Mouse (Mus musculus) kidney, postnatal 0 days (tissue): ENCODE data around the gene Fam20a. TPM values are rescaled to one million over a fixed set of nuclear protein-coding genes. Genes with fewer than 3 reads are reported as not detected.

ENCODE experiments used
- ATAC-seq: fragments of 200-750 bp; cut with Nextera tagmentation; replicated peaks from 2 replicates; pipeline ENCODE4 v1.8.0; 2017; ENCODE audit warnings: low read depth, moderate number of reproducible peaks, moderate TSS enrichment, moderate library complexity; ENCODE audit not compliant: low FRiP score
- DNase-seq: peaks from one replicate; pipeline ENCODE4 v3.0.0-alpha.2; 2016; ENCODE audit warnings: low spot score
- H3K27ac ChIP-seq: fragments of 300-500 bp; sonication (generic); 2 replicates; pipeline ENCODE4 v1.5.1; 2014; ENCODE audit warnings: mild to moderate bottlenecking
- H3K27me3 ChIP-seq: fragments of 300-500 bp; sonication (generic); 2 replicates; pipeline ENCODE4 v1.6.1; 2014; ENCODE audit warnings: low read length, mixed read lengths; ENCODE audit not compliant: insufficient read depth
- H3K36me3 ChIP-seq: fragments of 300-500 bp; sonication (generic); 2 replicates; pipeline ENCODE4 v1.6.1; 2014; ENCODE audit warnings: low read length, mixed read lengths; ENCODE audit not compliant: insufficient read depth
- H3K4me1 ChIP-seq: fragments of 300-500 bp; sonication (generic); replicated peaks from 2 replicates; pipeline ENCODE4 v1.6.1; 2014; ENCODE audit warnings: antibody characterized with exemption, low read length, mixed read lengths; ENCODE audit not compliant: insufficient read depth
- H3K4me2 ChIP-seq: fragments of 300-500 bp; sonication (generic); 2 replicates; pipeline ENCODE4 v1.6.1; 2014; ENCODE audit warnings: mild to moderate bottlenecking, low read length, moderate library complexity, mixed read lengths
- H3K4me3 ChIP-seq: fragments of 300-500 bp; sonication (generic); replicated peaks from 2 replicates; pipeline ENCODE4 v1.5.1; 2014; ENCODE audit warnings: low read depth, low read length
- H3K9ac ChIP-seq: fragments of 300-500 bp; sonication (generic); 2 replicates; pipeline ENCODE4 v1.6.1; 2014; ENCODE audit warnings: low read depth, low read length
- H3K9me3 ChIP-seq: fragments of 300-500 bp; sonication (generic); replicated peaks from 2 replicates; pipeline ENCODE4 v1.6.1; 2016; ENCODE audit warnings: low read length, inconsistent platforms, mixed read lengths
- CTCF ChIP-seq: IDR thresholded peaks from 2 replicates; pipeline ENCODE4 v1.5.1; 2016; ENCODE audit warnings: antibody characterized with exemption, low read depth, mild to moderate bottlenecking, moderate library complexity
- WGBS: fragments of 180-500 bp; shearing (Covaris S2); extraction: QIAGEN DNeasy Blood & Tissue Kit; methylation state at CpG from one replicate; pipeline ENCODE4 v1.1.7; 2014; 5-methylcytosine and 5-hydroxymethylcytosine counted together
- polyA plus RNA-seq: library from polyadenylated mRNA; unstranded; fragments of >200 nt; fragmentation: Nextera tagmentation; extraction: Ambion mirVana; gene quantifications from 2 replicates; pipeline ENCODE4 v1.2.1, GENCODE M21; 2015

The Fam20a gene
- polyA plus RNA-seq, 1 experiment from 2014 or later = 5.8 TPM

DNA sequence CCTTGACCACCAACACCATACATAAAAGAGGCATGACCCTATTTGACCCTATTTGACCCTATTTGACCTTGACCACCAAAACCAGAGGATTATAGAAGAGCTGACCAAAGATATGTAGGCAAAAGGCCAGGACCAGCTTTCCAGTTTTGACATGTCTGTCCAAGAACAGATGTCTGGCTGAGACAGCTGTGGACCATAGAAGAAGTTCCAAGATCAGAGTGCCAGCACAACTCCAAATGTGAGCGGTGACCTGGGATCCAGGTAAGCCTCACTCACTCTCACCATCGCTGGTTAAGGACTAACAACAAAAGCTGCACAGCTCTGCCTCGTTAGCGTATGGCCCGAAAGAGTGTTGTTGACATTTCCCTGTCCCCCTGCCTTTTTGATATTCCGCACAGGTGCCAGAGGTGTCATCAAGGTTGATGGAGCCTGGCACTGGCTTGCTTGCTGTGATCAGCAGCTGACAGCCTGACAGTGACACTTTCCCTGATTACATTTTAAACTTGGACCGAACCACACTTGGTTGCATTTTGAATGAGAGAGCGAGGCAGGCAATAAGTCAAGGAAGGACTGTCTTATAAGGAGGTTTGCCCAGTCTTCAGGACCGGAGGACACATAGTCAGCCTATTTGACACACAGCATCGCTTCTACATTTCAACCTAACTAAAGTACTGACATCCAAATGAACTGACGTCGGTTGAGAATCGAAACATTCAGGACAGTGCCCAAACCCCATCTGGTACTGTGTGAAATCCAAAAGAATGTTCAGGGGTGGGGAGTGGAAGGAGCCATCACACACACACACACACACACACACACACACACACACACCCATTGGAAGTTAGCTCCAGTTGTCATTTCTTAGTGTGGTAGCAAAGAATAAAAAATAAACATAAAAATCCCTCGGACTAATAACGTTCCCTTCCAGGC, 3.8 kb downstream of the Fam20a start:
- H3K9me3 ChIP-seq = no peaks in the 10 kb centered on the region
- no peaks in the 10 kb centered on the region for H3K36me3 ChIP-seq
- ATAC-seq (no peak), DNase-seq (no peak)
- no peak overlapping the region for H3K4me3 ChIP-seq
- WGBS = 87% methylated on average over 15 of the region's 15 CpGs
- no peak overlapping the region for H3K27ac ChIP-seq
- no peak for TF ChIP-seq CTCF
- no peak overlapping the region for H3K4me2 ChIP-seq
- peaks cover 12% of the 10 kb centered on the region; the same call in 1 of the 2 replicates for H3K4me1 ChIP-seq
- no peak overlapping the region for H3K9ac ChIP-seq
- H3K27me3 ChIP-seq = no peaks in the 10 kb centered on the region

DNA sequence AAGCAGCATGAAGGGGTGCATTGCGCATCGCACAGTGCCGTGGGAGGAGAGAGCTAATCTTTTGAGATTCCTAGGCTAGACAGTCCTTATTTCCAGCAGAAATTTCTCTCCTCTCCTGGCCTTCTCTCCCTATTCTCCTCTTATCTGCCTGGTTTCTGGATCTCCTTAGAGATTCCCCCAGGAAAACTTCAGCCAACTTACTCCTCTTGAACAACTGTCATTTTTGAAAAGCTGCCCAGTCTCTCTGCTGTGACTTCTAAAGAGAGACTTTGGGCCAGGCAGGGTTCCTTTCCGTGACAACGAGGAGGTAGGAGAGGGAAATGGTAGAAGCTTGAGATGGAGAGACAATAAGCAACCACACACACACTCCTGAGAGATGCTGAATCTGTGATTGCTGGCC, 4.6 kb downstream of the Fam20a start:
- no peak overlapping the region for H3K4me3 ChIP-seq
- no peaks in the 10 kb centered on the region for H3K27me3 ChIP-seq
- no peak for DNase-seq
- no peak overlapping the region for H3K27ac ChIP-seq
- peaks cover 11% of the 10 kb centered on the region; the same call in 1 of the 2 replicates for H3K4me1 ChIP-seq
- H3K9ac ChIP-seq = no peak overlapping the region
- no peaks in the 10 kb centered on the region for H3K36me3 ChIP-seq
- ATAC-seq = no peak
- WGBS = 90% methylated on average over 5 of the region's 5 CpGs
- no peaks in the 10 kb centered on the region for H3K9me3 ChIP-seq
- H3K4me2 ChIP-seq = no peak overlapping the region
- no peak for TF ChIP-seq CTCF

GRCm38 (mm10) chr11:109716981-109717380, 5.1 kb downstream of the Fam20a start:
- Histone ChIP-seq H3K27me3 (no peaks in the 10 kb centered on the region), H3K4me3 (no peak overlapping the region), H3K4me1 (peaks cover 6% of the 10 kb centered on the region; the same call in 1 of the 2 replicates), H3K9ac (no peak overlapping the region), H3K9me3 (no peaks in the 10 kb centered on the region), H3K36me3 (no peaks in the 10 kb centered on the region), H3K4me2 (no peak overlapping the region), H3K27ac (no peak overlapping the region)
- no peak for ATAC-seq
- WGBS = 74% methylated on average over 7 of the region's 7 CpGs
- TF ChIP-seq CTCF = no peak
- DNase-seq = no peak

DNA sequence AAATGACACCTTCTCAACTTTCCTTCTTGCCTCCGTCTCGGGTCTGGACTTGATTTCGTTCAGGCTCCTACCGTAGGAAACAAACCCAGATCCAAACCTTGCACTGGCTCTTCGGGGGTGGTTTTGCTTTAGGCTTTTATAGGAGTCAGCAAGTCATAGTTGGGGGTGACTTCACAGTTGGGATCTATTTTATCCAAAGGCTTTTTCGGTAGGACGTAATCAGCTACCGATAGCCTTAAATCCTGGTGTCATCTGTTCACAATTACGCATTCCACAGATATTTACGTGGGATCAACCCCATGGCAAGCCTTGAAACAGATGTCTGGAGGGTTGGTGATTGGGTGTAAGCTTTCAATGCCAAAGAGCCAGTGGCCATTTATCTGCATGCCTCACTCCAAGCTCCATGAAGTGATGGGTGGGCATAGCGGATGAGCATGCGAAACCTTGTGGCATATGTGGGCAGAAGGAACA, 6.7 kb downstream of the Fam20a start:
- no peaks in the 10 kb centered on the region for H3K4me1 ChIP-seq
- no peaks in the 10 kb centered on the region for H3K27me3 ChIP-seq
- no peak for DNase-seq
- H3K9me3 ChIP-seq = no peaks in the 10 kb centered on the region
- no peak for ATAC-seq
- H3K4me3 ChIP-seq = no peak overlapping the region
- H3K4me2 ChIP-seq = no peak overlapping the region
- H3K36me3 ChIP-seq = no peaks in the 10 kb centered on the region
- no peak overlapping the region for H3K27ac ChIP-seq
- TF ChIP-seq CTCF = no peak
- WGBS = 89% methylated on average over 12 of the region's 12 CpGs
- H3K9ac ChIP-seq = no peak overlapping the region

DNA sequence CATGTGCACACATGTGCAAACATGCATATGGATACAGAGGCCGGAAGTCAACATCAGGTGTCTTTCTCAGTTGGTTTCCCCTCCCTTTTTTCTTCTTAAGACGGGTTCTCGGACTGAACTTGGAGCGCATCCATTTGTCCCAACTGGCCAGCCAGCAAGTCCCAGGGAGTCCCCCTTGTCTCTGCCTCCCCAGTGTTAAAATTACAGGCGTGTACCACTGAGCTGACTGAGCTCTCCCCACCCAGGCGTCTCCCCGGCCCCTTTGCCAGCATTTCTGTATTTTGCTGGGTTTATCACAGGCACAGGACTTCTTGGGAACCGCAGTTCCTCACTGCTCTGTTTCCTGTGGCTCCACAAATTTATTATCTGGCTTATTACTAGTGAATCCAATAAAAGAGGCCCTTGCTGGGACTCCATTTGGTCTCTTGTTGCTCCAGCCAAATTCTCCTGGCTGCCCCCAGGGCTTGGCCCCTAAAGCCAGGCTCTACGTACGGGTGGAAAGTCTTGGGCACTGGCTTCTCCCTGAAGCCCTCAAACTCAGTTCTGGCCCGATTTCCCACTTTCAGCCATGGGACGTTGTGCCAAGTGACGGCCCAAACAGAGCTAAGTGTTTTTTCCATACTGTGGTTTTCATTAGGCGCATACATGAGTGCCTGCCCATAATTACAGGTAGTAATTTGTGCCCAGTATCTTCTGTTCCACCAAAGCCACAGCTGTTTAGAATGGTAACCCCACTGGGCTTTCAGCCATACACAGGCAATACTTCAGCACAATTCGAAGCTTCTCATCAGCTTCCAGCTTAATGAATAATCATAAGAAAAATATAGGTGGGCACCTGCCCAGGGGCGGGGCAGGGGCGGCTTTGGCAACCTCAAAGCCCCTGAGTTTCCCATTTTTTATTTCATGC, 7.5 kb downstream of the Fam20a start:
- Histone ChIP-seq H3K27ac (no peak overlapping the region), H3K4me1 (no peaks in the 10 kb centered on the region), H3K36me3 (no peaks in the 10 kb centered on the region), H3K9ac (no peak overlapping the region), H3K4me2 (no peak overlapping the region), H3K9me3 (no peaks in the 10 kb centered on the region), H3K4me3 (no peak overlapping the region), H3K27me3 (no peaks in the 10 kb centered on the region)
- no peak for TF ChIP-seq CTCF
- ATAC-seq (no peak), DNase-seq (no peak)
- 77% methylated on average over 17 of the region's 17 CpGs for WGBS

- H3K4me2 ChIP-seq = no peak overlapping the region
- H3K4me1 ChIP-seq = 0 out of 2 replicates have a peak, but pooled peaks cover 2% of the 10 kb centered on the region
- no peak overlapping the region for H3K9ac ChIP-seq
- ATAC-seq (no peak), DNase-seq (no peak)
- H3K27ac ChIP-seq = no peak overlapping the region
- no peaks in the 10 kb centered on the region for H3K36me3 ChIP-seq
- no peak overlapping the region for H3K4me3 ChIP-seq
- no peaks in the 10 kb centered on the region for H3K27me3 ChIP-seq
- no peaks in the 10 kb centered on the region for H3K9me3 ChIP-seq
- WGBS = 83% methylated on average over 5 of the region's 5 CpGs
- no peak for TF ChIP-seq CTCF
Observed at GRCm38 (mm10) chr11:109709501-109709900, 12.6 kb downstream of the Fam20a start.
